Mouse (Mus musculus) thymus, postnatal 25 days (tissue): ENCODE measurements around the gene Rnf220.

Experiments
- DNase-seq: peaks from one replicate; pipeline ENCODE4 v3.0.0; 2022

The Rnf220 gene

DNA sequence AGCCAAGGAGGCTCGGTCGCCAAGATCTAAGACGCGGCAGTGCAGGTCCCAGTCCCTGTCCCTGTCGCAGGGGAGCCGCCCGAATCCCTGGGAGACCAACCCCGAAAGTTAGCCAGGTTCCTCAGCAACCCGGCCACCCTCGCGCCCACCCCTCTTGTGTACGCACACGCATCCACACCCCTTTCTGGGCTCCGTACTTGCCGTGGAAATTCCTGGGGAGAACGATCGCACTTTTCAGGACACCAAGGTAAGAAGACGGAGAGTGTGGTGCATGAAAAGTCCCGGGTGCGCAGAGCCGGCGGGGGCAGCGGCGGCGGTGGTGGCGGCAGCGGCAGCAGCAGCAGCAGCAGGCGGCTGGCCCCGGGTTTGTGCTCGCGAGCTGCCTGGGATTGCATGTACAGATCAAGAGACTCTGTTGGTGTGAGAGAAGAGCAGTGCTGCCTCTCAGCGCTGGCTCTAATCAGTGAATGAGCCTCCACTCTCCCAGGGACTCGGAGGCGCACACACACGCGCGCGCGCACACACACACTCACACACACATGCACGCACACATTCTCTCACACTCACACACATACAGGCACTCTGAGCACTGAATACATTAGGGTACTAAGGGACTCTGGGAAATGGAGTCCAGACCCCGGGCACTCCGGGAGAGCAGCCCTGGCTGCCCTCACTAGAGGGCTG, at the start of gene Rnf220:
TSS of gene Rnf220 (minus strand) at position 571 of the 684 bp plus-strand sequence.
- peak; percentile 45 for DNase-seq

DNA sequence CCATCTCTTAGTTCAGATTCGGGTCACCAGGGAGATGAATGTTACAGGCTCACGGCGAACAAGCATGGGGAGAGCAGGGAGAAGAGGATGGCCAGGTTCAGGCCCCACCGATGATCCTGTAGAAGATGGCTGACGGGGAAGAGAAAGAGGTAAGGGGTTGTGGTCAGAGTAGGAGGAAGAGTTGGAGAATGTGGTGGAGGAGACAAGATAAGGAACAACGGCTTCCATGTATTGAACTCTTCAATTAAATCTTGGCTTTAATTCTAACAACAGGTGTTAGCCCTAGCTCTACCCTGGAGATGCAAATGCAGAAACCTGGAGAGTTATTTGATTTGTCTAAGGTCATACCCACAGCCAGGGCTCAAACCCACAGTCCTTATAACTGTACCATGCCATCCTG, 49.8 kb upstream of the Rnf220 start:
- no peak for DNase-seq

DNA sequence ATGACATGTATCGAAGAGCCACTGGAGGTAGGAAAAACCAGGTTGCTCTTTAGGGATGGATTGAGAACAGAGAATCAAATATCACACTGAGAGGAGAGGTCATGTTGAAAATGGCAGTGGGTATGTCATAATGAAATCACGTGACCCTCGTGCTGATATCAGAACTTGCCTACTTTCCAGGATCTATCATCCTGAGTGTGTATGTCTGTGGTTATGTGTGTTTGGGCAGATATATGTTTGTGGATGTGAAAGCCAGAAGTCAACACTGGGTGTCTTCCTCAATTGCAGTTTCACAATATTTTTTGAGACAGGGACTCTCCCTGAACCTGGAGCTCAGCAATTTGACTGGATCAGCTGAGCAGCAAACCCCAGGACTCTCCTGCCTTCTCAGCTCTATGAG, 48.6 kb upstream of the Rnf220 start:
- no peak for DNase-seq

DNA sequence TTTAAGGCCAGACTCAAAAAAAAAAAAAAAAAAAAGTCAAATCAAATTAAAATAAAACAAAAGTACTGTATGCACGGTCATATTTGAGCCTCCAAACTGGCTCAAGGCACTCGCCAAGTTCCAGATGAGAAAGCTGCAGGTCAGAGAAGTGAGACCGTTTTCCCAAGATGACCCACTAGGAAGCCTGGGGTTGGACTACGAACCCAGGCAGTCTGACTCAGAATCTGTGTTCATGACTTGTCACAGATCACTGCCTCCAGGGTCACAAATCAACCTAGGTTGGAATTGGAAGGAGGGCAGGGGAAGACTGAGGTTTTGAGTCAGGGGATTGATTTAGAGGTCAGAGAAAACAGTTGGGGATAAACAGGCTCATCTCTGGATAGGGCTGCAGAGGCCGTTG, 43.7 kb upstream of the Rnf220 start:
- no peak for DNase-seq

DNA sequence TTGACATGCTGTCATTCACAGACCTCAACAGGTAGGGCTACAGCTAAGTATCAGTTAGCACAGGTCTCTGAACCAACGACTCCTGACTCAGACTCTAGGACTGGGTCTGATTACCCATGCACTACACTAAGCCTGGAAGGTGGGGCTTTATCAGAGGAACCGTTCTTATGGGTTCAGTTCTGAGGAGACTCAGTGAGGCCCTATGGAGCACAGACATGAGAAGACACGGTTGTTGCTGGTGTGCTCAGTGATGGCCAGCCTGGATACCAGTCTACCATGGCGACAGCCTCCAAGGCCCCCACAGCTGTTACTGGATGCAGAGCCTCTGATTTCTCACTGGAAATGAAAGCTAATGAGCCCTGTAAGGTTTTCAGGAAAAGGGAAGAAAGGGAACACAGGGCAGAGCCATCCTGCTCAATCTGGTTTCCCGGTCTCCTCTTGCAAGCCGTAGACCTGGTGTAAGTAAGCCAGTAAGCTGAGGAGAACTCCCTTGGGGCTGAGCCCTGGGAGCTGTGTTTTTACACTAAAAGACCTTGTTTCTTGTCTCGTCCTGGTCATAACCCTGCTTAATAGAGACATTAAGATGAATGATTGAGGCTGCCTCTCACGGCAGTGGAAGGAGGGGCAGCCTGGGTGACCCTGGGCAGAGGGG, 42.6 kb upstream of the Rnf220 start:
- no peak for DNase-seq

DNA sequence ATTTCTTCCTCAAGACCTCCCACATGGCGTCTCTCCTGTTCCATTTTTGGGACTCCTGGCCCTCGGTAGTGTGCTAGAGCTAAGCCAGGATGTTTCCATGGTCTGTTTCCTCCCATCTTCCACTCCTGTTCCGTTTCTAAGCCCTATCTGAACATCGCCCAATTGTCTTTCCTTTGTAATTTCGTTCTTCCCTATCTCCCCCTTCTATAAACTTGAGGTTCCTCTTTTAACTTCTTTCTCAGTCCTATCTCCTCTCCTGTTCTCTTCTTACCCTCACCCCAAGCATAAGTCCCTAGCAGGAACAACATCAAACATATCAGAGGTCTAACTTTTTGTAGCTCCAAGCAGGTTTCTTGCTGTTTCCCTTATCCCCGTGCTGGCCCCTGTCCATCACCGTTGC, 40.1 kb upstream of the Rnf220 start:
- DNase-seq = no peak

DNA sequence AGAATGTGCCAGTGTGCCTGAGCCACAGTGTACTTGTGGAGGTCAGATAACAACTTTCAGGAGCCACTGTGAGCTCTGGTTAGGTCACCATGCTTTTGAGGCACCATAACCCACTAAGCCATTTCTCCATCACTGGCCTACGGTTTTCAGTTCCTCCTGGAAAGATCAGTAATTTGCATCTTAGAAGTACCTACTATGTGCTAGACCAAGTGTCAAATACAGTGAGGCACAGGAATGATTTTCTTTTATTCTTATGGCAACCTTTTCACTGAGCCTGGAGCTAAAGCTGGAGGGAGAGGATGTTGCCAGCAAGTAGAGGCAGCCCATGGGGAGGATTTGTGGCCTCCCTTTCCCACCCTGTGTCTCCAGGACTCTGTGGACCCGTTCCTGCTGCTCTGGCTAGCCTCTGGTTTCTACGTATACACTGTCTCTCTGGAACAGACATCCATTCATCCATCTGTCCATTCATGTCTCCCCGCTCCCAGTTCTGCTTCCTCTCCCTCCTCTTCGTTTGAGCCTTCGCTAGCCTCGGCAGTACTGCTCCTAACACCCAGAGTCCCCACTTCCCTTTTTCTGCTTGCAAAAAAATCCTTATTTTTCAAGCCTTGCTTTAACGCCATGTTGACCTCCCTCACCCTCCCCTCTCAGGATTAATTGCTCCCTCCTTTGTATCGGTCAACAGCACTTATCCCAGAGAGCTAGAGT, 38.8 kb upstream of the Rnf220 start:
- DNase-seq = no peak

DNA sequence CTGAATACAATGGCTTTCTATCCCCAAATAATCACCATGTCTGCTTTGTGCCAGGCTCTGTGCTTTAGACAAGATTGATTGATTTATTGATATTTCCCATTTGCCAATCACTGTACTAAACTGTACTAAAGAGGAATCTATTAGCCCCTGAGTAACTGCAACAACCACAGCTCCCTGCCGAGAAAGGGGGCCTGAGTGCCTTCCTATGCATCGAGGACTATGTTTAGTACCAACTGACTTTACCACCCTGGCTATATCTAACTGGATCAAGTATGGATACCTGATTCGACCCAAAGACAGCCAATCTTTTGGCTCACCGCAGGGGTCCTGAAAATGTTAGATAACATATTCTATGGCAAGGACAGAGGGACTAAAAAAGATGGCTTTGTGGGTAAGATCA, 33.0 kb upstream of the Rnf220 start:
- DNase-seq = no peak

DNA sequence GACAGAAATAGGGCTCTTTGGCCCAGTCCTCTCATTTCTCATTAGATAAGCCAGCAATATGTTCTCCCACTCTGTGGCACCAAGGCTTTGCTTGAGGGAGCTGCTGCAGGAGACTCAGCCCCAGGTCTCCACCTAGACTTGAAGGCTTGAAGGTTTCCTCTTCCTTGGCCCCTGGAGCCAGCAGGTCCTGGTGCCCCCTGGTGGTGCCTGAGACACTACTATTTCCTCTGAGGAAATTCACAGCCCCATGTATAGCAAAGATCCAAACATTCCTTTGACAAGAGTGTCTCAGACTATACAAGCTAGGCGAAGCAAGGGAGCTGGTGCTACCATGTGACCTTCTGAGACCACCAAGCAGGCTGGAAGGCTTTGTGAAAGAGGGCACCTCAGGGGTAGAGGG, 31.1 kb upstream of the Rnf220 start:
- DNase-seq = peak; percentile 70

DNA sequence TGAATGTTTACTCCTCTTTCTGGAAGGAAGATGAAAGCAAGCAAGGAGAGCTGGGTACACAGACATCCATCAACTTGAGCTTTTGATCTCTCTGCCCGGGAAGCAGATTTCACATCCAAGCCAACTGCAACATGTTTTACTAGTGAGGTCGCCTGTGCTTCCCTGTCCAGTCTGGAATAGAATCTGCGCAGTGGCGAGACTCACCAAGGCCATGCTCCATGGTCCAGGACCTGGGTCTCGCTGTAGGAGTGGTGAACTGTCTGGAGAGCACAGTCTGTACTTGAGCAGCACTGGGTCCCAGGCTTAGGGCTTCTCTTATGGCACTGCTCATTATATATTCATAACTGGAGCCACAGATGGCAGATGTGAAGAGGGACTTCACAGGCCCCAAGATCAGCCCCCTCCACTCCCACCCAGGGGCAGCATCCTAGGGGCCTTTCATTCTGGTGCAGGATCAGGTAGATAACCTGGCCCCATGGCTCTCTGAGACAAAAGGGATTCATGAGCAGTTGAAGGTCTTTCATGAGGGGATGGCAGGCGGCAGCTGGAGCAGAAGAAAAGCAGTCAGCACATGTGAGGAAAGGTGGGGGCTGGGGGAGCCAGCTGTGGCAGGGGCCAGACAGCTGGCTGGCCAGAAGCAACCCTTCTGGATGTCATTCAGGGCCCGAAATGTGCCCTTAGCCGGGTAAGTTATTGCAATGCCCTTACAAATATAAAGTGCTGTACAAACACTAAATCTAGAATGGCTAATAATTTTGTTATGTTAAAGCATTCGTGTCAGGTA, 30.5 kb upstream of the Rnf220 start:
- no peak for DNase-seq

DNA sequence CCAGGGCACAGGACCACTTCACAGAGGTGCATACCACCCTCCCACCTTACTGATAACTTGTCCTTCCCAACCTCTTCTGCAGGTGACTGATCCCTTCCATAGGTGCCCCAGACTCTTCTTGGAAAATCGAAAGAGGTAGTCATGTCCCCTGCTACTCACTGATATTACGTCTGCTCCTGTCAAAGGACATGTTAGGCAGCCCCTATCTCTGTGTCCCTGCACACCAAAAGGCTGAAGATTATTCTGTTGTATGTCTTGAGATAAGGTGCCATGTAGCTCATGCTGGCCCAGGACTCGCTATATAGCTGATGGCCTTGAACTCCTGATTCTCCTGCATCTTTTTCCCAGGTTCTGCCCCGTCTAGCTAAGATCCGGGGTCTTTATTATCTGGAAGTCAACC, 29.1 kb upstream of the Rnf220 start:
- DNase-seq = no peak

DNA sequence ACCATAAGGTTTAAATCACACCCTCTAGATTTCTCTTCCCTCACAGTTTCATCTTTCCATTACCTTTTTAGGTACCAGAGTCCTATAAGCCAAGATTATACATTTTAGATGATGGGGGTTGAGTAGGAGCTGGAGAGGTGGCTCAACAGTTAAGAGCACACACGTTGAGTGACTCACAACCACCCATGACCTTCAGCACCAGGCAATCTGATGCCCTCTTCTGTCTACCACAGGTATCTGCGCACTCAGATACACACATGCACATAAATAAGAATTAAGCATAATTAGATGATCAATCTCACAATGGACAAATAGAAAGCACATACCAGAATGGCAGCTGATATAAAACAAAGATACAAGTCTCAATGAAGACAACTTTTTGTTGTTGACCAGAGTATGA, 24.5 kb upstream of the Rnf220 start:
- no peak for DNase-seq

DNA sequence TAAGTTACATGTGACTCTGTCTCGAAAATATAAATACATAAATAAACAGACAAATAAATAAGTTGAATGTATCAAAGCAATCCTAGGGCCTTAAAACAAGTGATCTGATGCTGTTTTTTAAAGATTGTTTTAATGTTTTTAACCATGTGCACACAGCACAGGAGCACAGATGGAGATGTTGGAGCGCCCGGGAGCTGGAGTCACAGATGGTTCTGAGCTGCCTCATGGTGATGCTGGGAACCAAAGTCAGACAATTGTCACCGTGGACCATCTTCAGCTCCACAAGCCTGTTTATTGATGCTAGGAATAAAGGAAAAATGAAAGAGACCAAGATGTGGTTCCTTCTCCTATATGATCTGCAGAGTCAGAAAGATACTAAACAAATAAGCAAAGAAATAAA, 21.4 kb upstream of the Rnf220 start:
- DNase-seq = no peak

DNA sequence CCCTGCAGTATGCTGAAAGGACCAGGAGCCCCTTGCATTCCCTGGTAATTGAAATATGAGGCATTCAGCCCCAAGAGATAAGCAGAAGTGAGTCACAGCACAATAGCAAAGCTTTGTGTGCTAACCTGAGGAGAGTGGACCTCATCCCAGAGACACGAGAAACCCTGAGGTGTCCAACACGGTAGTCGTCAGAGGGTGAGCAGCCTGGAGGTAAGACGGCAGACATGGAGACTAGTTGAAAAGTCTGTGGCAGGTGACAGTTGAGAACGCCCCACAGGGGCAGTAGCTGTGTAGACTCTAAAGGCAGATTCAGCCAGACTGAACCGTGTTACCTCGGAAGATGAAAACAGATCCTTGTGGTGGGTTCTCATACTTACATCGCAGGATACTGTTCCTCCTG, 2.2 kb upstream of the Rnf220 start:
- no peak for DNase-seq

DNA sequence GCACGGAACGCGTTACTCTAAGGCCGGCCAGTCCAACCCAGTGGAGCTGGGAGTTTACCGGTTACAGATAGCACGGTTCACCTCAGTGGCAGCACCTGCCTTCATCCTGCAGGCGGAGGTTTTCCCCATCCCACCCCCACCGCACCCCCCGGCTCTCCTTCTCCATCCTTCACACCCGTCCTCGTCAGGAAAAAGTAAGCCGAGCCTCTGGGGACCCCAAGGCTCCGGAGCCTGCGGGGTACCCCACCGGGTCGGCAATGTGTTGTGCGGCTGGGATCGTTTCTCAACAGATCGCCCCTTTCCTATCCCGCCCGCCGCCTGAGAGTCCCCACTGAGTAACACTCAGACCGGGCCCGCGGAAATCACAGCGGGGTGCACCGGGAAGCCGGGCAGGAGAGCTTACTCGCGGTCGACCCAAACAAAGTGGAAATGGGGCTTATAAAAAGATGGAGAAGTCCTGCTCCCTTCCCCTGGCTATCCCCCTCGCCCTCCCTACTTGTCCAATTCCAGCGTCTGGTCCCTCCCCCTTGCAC, 917 bp downstream of the Rnf220 start:
- DNase-seq = no peak

DNA sequence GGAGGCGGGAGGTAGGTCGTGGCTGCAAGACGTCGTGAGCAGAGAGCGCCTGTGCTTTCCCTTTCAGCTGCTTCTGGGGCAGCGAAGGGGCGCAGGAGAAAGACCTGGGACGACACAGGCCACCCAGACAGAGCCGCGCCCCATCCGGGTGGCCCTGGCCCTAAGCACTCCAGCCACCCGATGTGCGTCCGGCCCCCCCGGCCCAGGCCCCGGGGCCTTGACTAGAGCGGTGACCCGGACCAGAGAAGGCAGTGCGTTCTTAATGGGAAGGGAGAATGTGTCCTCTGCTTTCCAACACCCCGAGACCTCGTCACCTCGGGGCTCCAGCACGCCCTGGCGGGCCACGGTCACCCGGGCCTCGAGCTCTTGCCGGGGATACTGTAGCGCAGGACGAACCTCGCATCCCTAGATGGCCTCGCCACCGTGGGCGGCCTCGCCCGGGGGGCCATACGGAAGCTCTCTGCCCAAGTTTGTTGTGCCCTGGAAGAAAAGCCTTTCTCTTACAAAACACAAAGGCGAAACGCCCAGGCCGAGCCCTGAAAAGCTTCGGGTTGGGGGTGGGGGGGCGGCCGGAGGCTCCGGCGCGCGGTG, 1.8 kb downstream of the Rnf220 start:
- peak; percentile 39 for DNase-seq

DNA sequence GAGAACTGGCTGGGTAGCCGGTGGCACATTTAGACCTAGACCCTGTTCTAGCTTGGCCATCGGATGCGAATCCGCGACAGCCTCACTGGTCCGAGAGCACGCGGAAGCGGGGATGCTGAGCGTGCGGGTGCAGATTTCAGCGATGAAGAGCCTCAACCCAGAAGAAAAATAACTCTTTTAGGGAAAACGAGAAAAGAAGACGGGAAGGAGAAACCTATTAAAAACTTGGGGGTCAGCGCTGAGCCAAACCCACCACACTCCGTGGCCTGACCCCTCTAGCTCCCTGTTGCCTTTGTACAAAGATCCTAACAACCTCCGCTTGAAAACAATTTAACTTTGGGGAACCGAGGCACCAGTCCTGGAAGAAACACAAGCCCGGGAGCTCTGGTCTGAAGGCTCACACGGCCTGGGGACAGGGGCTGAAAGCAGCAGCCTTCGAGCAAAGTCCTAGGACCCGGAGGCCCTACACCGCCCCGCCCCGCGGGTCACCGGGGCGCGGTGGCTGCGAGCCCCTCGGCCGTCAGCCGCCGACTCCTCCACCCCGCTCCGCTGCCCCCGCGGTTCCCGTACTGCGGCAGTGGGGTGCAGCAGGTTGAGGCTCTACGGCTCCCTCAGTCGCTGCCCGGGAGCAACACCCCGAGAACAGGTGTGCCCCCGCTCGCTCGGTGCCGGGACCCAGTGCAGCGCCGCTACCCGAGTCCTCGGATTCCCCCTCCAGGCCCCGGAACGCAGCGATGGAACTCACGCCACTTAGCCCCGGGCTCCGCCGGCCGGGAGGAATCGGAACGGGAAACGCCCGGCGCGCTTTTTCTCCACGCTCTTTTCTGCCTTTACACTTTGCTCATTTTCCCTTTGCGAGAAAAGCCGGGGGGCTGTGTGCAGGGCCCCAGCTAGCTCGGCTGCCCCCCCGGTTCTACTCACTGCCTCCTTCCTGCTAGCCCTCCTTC, 2.7 kb downstream of the Rnf220 start:
- peak; percentile 60 for DNase-seq

DNA sequence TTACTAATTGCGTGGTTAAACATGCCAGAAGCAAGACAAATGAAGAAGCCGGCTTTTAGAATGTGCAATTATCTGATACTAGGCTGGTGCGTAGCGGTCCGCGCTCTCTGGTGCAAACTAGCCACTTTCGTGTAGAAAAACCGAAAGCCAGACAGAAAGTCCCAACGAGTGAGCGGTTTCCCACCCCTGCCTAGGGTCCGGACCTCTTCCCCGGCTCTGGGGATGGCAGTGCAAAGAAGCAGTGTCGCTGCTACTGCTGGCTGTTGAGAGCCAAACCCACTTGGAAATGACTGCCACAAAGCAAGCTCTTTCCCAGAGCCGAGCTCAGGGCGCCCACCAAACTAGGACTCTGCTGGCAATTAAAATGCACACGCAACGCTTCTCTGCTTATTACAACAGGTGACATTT, 3.7 kb downstream of the Rnf220 start:
- peak; percentile 46 for DNase-seq

DNA sequence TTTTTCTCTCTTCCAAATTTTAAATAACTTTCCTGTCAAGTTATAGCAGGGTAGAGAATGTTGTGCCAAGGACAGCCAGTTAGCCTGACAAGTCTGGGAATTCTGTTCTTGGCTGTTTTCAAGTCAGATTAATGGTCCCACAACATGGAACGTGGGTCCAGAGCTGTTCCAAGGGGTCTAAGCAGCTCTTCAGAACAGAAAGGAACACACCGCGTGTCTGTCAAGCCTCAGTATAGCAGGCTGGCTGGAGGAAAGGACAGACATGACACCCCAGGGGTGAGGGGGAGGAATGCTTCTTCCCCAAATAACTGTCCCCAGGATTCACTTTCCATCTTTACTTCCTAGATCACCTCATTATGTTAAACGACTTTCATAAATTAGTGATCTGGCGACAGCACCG, 5.0 kb downstream of the Rnf220 start:
- DNase-seq = no peak

DNA sequence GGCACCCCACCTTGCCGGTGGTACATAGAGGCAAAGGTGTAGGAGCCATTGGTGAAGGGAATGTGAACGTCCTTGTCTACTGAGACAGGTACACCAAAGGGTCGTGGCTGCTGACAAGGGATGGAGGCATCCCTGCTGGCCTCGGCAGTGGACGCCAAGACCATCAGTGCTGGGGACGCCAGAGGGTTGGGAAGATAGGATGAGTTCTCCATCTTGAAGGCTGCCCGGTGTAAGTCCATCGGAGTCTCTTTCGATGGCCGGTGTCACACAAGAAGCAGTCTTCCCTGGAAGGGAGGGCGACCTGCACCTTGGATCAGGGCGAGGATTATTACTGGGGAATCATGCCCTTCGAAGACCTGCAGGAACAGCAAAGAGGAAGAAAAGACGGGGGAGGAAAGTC, 6.9 kb downstream of the Rnf220 start:
- DNase-seq = no peak

DNA sequence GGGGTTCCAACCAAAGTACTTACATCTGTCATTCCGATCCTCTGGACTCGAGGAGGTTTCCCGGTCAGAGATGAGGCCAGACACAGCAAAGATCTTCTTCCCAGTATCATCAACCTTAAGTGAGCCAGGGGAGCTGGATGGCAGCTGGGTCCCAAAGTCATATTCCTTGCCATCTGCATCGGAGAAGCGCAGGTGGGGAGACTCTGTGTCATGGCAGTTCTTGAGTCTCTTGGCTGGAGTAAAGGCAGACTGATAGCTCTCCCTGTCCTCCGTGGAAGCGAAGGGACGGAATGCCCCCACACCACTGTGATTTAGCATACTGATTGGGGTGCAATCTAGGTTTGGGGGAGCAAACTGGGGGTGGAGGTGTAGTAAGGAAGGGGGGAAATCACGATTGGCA, 7.3 kb downstream of the Rnf220 start:
- no peak for DNase-seq

DNA sequence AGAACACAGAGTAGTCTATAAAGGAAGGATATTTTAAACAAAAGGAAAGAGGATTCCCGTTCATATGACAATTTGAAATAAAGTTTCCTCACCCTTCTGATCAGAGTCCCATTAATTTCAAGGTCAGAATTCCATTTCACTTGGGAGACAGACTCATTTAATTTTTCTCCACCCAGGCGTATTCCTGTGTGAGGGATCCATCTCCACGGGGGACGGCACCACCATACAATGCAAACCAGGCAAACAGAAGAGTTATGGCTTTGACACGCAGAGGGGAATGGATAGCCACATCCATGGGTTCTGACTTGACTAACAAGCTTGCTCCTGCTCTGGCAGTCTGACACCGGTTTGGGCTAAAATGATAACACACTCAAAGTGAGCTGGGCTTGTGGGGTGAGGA, 9.4 kb downstream of the Rnf220 start:
- no peak for DNase-seq
